Mouse (Mus musculus): Measurements from ENCODE around the gene Abtb1. TPM values are rescaled to one million over a fixed set of nuclear protein-coding genes. Genes with fewer than 3 reads are reported as not detected.

Gene Abtb1
- polyA plus RNA-seq (2012; rRNA removed): 50.8 and 60.5 TPM in 2 replicates
- 24.9 and 26.1 TPM in 2 replicates for polyA plus RNA-seq (2014; fragmentation: Nextera tagmentation; extraction: Ambion mirVana)

DNA sequence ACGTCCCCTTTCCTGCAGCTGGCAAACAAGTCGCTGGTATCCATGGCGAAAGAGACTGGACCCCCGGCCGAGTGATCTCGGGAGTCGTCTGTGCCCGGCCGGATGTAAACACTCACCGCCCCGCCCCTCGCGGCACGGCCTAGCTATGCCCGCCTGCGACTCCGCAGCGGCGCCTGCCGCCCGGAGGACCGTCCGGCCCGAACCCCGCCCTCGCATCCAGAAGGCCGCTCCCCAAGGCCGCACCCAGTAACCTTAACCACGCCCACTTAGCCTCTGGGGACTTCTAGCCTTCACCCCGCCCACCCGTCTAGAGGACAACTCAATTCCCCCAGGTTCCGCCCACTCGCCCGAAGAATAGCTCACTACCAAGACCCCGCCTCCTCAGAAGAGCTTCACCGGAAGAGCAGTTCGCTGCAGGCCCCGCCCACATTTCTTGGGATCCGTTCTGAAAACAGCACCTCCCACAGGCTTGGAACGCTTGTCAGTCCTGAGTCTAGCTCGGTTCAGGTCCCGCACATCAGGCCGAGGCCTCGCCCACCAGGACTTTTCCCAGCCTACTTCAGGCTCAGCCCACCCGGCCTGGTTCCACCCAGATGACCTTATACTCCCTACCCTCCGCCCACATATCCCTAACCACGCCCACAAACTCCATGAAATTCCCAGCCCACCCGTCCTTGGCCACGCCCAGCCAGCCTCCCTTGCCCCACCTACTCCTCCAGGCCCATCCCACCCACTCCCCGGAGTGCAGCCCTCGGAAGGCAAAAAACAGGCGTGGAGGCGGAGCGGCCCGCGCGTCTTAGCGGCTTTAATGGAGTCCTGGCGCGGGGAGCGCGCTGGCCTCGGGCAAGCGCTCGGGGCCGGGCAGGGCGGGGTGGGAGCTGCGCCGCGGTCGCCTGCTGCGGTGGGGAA, at the start of gene Abtb1:
Gene Abtb1 (minus strand): TSS at position 204 of the 909 bp plus-strand sequence.
- no peaks in the 10 kb centered on the region for H3K27me3 ChIP-seq (ENCODE audit: control insufficient read depth, insufficient read depth, low read length)
- peak within 1 kb of the TSS; percentile 80 for H3K4me3 ChIP-seq (replicated peaks; ENCODE audit: low read length)
- ATAC-seq (ENCODE audit: low FRiP score, low read depth) (peak; percentile 97), DNase-seq (ENCODE audit: low spot score) (peak; percentile 100)
- H3K27ac ChIP-seq (replicated peaks; ENCODE audit: low read depth, low read length): peak within 1 kb of the TSS; percentile 76
- H3K9me3 ChIP-seq (ENCODE audit: control insufficient read depth, low read length): no peaks in the 10 kb centered on the region
- WGBS: under 1% methylated on average over 72 of the region's 72 CpGs
- H3K36me3 ChIP-seq (ENCODE audit: control insufficient read depth, insufficient read depth, low read length): peaks cover 34% of the 10 kb centered on the region
- peak within 1 kb of the TSS; percentile 81 for H3K9ac ChIP-seq (ENCODE audit: low read depth, low read length, severe bottlenecking)
- H3K4me1 ChIP-seq (ENCODE audit: control insufficient read depth, insufficient read depth, low read length): peaks cover 13% of the 10 kb centered on the region
- peak; percentile 67; the same call in 1 of the 2 replicates for TF ChIP-seq POLR2A (IDR thresholded peaks at IDR 0.05; ENCODE audit: borderline replicate concordance, extremely low read depth, insufficient read depth, insufficient read length)
- H3K4me2 ChIP-seq (replicated peaks; ENCODE audit: low read depth, low read length, severe bottlenecking): peak within 1 kb of the TSS; percentile 67

DNA sequence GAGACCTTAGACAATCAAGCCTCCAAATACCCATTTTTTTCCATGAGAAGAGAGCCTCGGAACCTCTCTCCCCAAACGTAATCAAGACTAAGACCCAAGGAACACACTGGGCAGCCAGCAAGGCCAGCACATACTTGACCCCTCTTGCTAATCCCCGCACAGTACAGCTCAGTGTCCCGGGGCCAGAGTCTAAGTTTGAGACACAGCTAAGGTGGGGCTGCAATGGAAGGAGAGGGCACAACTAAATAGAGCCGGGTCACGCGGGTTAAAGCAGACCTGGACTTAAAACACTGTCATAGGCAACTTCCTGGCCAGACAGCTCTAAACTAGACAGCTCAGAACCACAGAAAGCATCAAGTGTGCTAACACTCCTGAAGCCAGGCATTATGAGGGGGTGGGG, 49.0 kb upstream of the Abtb1 start:
- ATAC-seq (ENCODE audit: low FRiP score, low read depth) (no peak), DNase-seq (ENCODE audit: low spot score) (no peak)
- 96% methylated on average over 7 of the region's 7 CpGs for WGBS
- TF ChIP-seq POLR2A (IDR thresholded peaks at IDR 0.05; ENCODE audit: borderline replicate concordance, extremely low read depth, insufficient read depth, insufficient read length): no peak
- Histone ChIP-seq H3K36me3 (ENCODE audit: control insufficient read depth, insufficient read depth, low read length) (peaks cover 98% of the 10 kb centered on the region), H3K4me2 (replicated peaks; ENCODE audit: low read depth, low read length, severe bottlenecking) (no peak overlapping the region), H3K9me3 (ENCODE audit: control insufficient read depth, low read length) (no peaks in the 10 kb centered on the region), H3K27me3 (ENCODE audit: control insufficient read depth, insufficient read depth, low read length) (no peaks in the 10 kb centered on the region), H3K4me3 (replicated peaks; ENCODE audit: low read length) (no peak overlapping the region), H3K4me1 (ENCODE audit: control insufficient read depth, insufficient read depth, low read length) (no peaks in the 10 kb centered on the region), H3K27ac (replicated peaks; ENCODE audit: low read depth, low read length) (no peak overlapping the region), H3K9ac (ENCODE audit: low read depth, low read length, severe bottlenecking) (no peak overlapping the region)

DNA sequence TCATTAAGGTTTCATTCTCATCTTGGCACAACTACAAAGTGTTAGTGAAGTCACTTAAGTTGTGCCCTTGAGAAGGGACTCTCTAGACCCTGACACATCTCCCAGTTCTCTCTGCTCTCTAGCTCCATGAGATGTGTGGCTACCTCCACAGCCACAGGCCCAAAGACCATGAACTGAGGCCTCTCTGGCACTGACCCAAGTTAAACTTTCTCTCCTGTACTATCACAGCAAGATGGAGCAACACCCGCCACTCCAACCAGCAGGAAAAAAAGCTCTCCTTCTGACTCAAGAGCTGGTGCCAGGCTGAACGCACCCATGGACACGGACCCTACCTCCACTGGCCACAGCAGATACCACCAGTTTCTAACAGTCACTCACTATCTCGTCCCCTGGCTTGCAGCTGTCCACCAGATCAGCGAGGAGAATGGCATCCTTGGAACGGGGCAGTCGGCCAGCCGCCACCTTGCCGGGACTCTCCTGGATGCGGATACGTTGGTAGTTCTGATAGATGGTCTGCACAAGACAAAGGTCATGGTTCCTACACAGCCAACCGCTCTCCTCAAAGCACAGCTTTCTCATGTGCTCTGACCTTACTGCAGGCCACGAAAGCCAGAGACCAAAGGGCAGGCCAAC, 47.7 kb upstream of the Abtb1 start:
- no peak overlapping the region for H3K9ac ChIP-seq (ENCODE audit: low read depth, low read length, severe bottlenecking)
- H3K27ac ChIP-seq (replicated peaks; ENCODE audit: low read depth, low read length): no peak overlapping the region
- no peaks in the 10 kb centered on the region for H3K27me3 ChIP-seq (ENCODE audit: control insufficient read depth, insufficient read depth, low read length)
- ATAC-seq (ENCODE audit: low FRiP score, low read depth) (no peak), DNase-seq (ENCODE audit: low spot score) (no peak)
- H3K9me3 ChIP-seq (ENCODE audit: control insufficient read depth, low read length): no peaks in the 10 kb centered on the region
- peaks cover 96% of the 10 kb centered on the region for H3K36me3 ChIP-seq (ENCODE audit: control insufficient read depth, insufficient read depth, low read length)
- H3K4me1 ChIP-seq (ENCODE audit: control insufficient read depth, insufficient read depth, low read length): no peaks in the 10 kb centered on the region
- no peak overlapping the region for H3K4me2 ChIP-seq (replicated peaks; ENCODE audit: low read depth, low read length, severe bottlenecking)
- 89% methylated on average over 13 of the region's 13 CpGs for WGBS
- no peak for TF ChIP-seq POLR2A (IDR thresholded peaks at IDR 0.05; ENCODE audit: borderline replicate concordance, extremely low read depth, insufficient read depth, insufficient read length)
- H3K4me3 ChIP-seq (replicated peaks; ENCODE audit: low read length): no peak overlapping the region

DNA sequence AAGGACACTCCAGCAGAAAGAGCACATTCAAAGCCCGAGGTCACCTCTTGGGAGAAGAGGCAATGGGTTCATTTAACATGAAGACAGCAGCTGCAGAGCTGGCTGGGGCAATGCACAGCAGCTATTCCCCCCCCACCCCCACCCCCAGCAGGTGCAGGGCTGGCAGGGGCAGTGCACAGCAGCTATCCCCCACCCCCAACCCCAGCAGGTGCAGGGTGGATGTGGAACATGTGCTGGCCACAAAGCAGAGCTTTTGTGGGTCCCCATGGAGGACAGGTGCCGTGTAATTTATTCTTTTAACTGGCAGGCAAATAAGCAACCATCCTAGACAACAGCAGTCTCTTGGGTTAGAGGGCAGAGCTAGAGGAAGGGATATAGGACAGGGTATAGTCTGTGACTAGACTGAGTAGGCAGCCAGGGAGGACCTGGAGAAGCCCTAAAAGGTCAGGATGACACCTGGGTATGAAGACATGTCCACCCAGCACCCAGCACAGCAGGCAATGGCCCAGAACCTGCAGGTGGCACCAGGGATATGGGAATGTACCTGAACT, 44.7 kb upstream of the Abtb1 start:
- no peak for TF ChIP-seq POLR2A (IDR thresholded peaks at IDR 0.05; ENCODE audit: borderline replicate concordance, extremely low read depth, insufficient read depth, insufficient read length)
- Histone ChIP-seq H3K36me3 (ENCODE audit: control insufficient read depth, insufficient read depth, low read length) (peaks cover 97% of the 10 kb centered on the region), H3K4me2 (replicated peaks; ENCODE audit: low read depth, low read length, severe bottlenecking) (no peak overlapping the region), H3K4me1 (ENCODE audit: control insufficient read depth, insufficient read depth, low read length) (no peaks in the 10 kb centered on the region), H3K9me3 (ENCODE audit: control insufficient read depth, low read length) (no peaks in the 10 kb centered on the region), H3K9ac (ENCODE audit: low read depth, low read length, severe bottlenecking) (no peak overlapping the region), H3K27ac (replicated peaks; ENCODE audit: low read depth, low read length) (no peak overlapping the region), H3K27me3 (ENCODE audit: control insufficient read depth, insufficient read depth, low read length) (no peaks in the 10 kb centered on the region), H3K4me3 (replicated peaks; ENCODE audit: low read length) (no peak overlapping the region)
- ATAC-seq (ENCODE audit: low FRiP score, low read depth) (peak; percentile 66), DNase-seq (ENCODE audit: low spot score) (no peak)
- 88% methylated on average over 2 of the region's 2 CpGs for WGBS

All from limb, embryonic 14.5 days (tissue).